Mouse (Mus musculus): Measurements from ENCODE around the gene Ttc28.

- TF ChIP-seq CTCF (IDR thresholded peaks at IDR 0.05; ENCODE audit: borderline replicate concordance, control insufficient read depth, extremely low read depth, insufficient read depth, low read length, poor library complexity) (no peak), POLR2A (IDR thresholded peaks at IDR 0.05; ENCODE audit: control insufficient read depth, extremely low read depth, insufficient read depth, low read length, poor library complexity) (no peak)
Observed at GRCm38 (mm10) chr5:111179651-111180050, 300.0 kb downstream of the Ttc28 start.
